ENCODE assay signal across 11 mouse cellular contexts in genomic region chr7:105685541-105686197, GRCm38 (mm10). TPM values are rescaled to one million over a fixed set of nuclear protein-coding genes. Genes with fewer than 3 reads are reported as not detected.
A peak's percentile ranks its signal among the peaks of the same experiment; 100 is the strongest.
DNase-seq lines count a peak whose midpoint lies in the region; ATAC-seq lines count a peak whose summit lies in the region.
"Had no signal": no experiment of that assay in that cellular context is flagged by ENCODE, and none has a peak within 500 bp of the region (broad histone marks: within the 10 kb centered on the region; RNA-seq: fewer than 3 reads in every experiment).

No protein-coding gene starts in this region.

- no peaks in the 10 kb centered on the region for H3K9me3 ChIP-seq in forebrain, embryonic 11.5 days (ENCODE audit: control insufficient read depth, low read length)
- H3K9me3 ChIP-seq in forebrain, embryonic 14.5 days (replicated peaks; ENCODE audit: control insufficient read depth, low read length): no peaks in the 10 kb centered on the region
- H3K9me3 ChIP-seq in neural tube, embryonic 11.5 days (ENCODE audit: control insufficient read depth, low read length): no peaks in the 10 kb centered on the region
- no peaks in the 10 kb centered on the region for H3K9me3 ChIP-seq in limb, embryonic 11.5 days (ENCODE audit: control insufficient read depth, low read length)
- H3K9me3 ChIP-seq: liver, embryonic 15.5 days had no signal

- peak overlapping the region; percentile 24; the same call in 1 of the 2 replicates for H3K4me2 ChIP-seq in forebrain, embryonic 11.5 days (ENCODE audit: low read depth, low read length, severe bottlenecking)
- H3K4me2 ChIP-seq in forebrain, embryonic 14.5 days (ENCODE audit: low read length): no peak overlapping the region
- H3K4me2 ChIP-seq in neural tube, embryonic 11.5 days (ENCODE audit: low read depth): 0 out of 2 replicates have a peak overlapping the region, but pooled peaks have one; percentile 18
- no peak overlapping the region for H3K4me2 ChIP-seq in limb, embryonic 11.5 days (ENCODE audit: low read depth, severe bottlenecking)
- H3K4me2 ChIP-seq: liver, embryonic 15.5 days had no signal

- ATAC-seq in forebrain, embryonic 11.5 days (replicated peaks; ENCODE audit: low FRiP score): 0 out of 2 replicates have a peak, but pooled peaks have one; percentile 56
- ATAC-seq in forebrain, embryonic 14.5 days: no peak
- ATAC-seq in neural tube, embryonic 11.5 days (ENCODE audit: insufficient read depth, low FRiP score, low TSS enrichment): no peak
- no peak; the same call in 1 of the 2 replicates for ATAC-seq in limb, embryonic 11.5 days (ENCODE audit: insufficient number of reproducible peaks, low FRiP score, low TSS enrichment, low read depth)

- no peak for DNase-seq in forebrain, embryonic 11.5 days (ENCODE audit: low spot score)
- DNase-seq in forebrain, embryonic 14.5 days (ENCODE audit: low spot score): no peak
- peak; percentile 17 for DNase-seq in neural tube, embryonic 11.5 days (ENCODE audit: low spot score)
- no peak for DNase-seq in neural tube, embryonic 10.5 days (ENCODE audit: extremely low spot score, low spot score)
- DNase-seq in limb, embryonic 11.5 days (ENCODE audit: low spot score): peak; percentile 24
- peak; percentile 21 for DNase-seq in retina, postnatal 1 day
- no peak for DNase-seq in right cerebral cortex, postnatal 4 days
- DNase-seq in MN1 (ENCODE audit: low spot score): no peak
- DNase-seq: cerebellum, adult 11 months; kidney, postnatal 25 days had no signal

- H3K36me3 ChIP-seq in forebrain, embryonic 11.5 days (ENCODE audit: control insufficient read depth, insufficient read depth, low read length): no peaks in the 10 kb centered on the region
- H3K36me3 ChIP-seq in forebrain, embryonic 14.5 days (ENCODE audit: control insufficient read depth, insufficient read depth, low read length): no peaks in the 10 kb centered on the region
- no peaks in the 10 kb centered on the region for H3K36me3 ChIP-seq in neural tube, embryonic 11.5 days (ENCODE audit: control insufficient read depth, insufficient read depth, low read length)
- no peaks in the 10 kb centered on the region for H3K36me3 ChIP-seq in limb, embryonic 11.5 days (ENCODE audit: control insufficient read depth, insufficient read depth, low read length)
- H3K36me3 ChIP-seq: liver, embryonic 15.5 days had no signal

- H3K4me3 ChIP-seq in forebrain, embryonic 11.5 days (ENCODE audit: low read depth, low read length): no peak overlapping the region
- no peak overlapping the region for H3K4me3 ChIP-seq in forebrain, embryonic 14.5 days (ENCODE audit: low read depth, low read length)
- no peak overlapping the region for H3K4me3 ChIP-seq in neural tube, embryonic 11.5 days (ENCODE audit: low read depth, low read length)
- no peak overlapping the region for H3K4me3 ChIP-seq in limb, embryonic 11.5 days (ENCODE audit: low read depth, low read length)
- H3K4me3 ChIP-seq: liver, embryonic 15.5 days had no signal

- H3K27ac ChIP-seq in forebrain, embryonic 11.5 days (ENCODE audit: low read depth, low read length): no peak overlapping the region
- no peak overlapping the region for H3K27ac ChIP-seq in forebrain, embryonic 14.5 days (ENCODE audit: low read depth, low read length)
- H3K27ac ChIP-seq in neural tube, embryonic 11.5 days (ENCODE audit: low read depth, low read length): no peak overlapping the region
- no peak overlapping the region for H3K27ac ChIP-seq in limb, embryonic 11.5 days (replicated peaks; ENCODE audit: low read depth, low read length)
- H3K27ac ChIP-seq: liver, embryonic 15.5 days had no signal

- no peaks in the 10 kb centered on the region; the same call in 1 of the 2 replicates for H3K4me1 ChIP-seq in forebrain, embryonic 11.5 days (replicated peaks; ENCODE audit: control insufficient read depth, insufficient read depth, low read length)
- H3K4me1 ChIP-seq in forebrain, embryonic 14.5 days (ENCODE audit: control insufficient read depth, insufficient read depth, low read length): no peaks in the 10 kb centered on the region
- H3K4me1 ChIP-seq in neural tube, embryonic 11.5 days (ENCODE audit: control insufficient read depth, insufficient read depth, low read length): no peaks in the 10 kb centered on the region
- no peaks in the 10 kb centered on the region for H3K4me1 ChIP-seq in limb, embryonic 11.5 days (ENCODE audit: control insufficient read depth, insufficient read depth, low read length)
- H3K4me1 ChIP-seq: liver, embryonic 15.5 days had no signal

- WGBS in forebrain, embryonic 11.5 days: 11% methylated on average over 13 of the region's 13 CpGs
- WGBS in forebrain, embryonic 14.5 days: 8% methylated on average over 13 of the region's 13 CpGs
- WGBS in neural tube, embryonic 11.5 days: 15% methylated on average over 13 of the region's 13 CpGs
- 15% methylated on average over 13 of the region's 13 CpGs for WGBS in limb, embryonic 11.5 days

- no peak overlapping the region for H3K9ac ChIP-seq in forebrain, embryonic 11.5 days (ENCODE audit: low read length)
- H3K9ac ChIP-seq in forebrain, embryonic 14.5 days (ENCODE audit: low read length): no peak overlapping the region
- H3K9ac ChIP-seq in neural tube, embryonic 11.5 days (ENCODE audit: low read length): 0 out of 2 replicates have a peak overlapping the region, but pooled peaks have one; percentile 2
- no peak overlapping the region for H3K9ac ChIP-seq in limb, embryonic 11.5 days (ENCODE audit: low read length)
- H3K9ac ChIP-seq: liver, embryonic 15.5 days had no signal

- no peaks in the 10 kb centered on the region for H3K27me3 ChIP-seq in forebrain, embryonic 11.5 days (ENCODE audit: control insufficient read depth, insufficient read depth, low read length)
- H3K27me3 ChIP-seq in forebrain, embryonic 14.5 days (replicated peaks; ENCODE audit: control insufficient read depth, insufficient read depth, low read length): no peaks in the 10 kb centered on the region
- no peaks in the 10 kb centered on the region for H3K27me3 ChIP-seq in neural tube, embryonic 11.5 days (ENCODE audit: control insufficient read depth, insufficient read depth, low read length)
- no peaks in the 10 kb centered on the region for H3K27me3 ChIP-seq in limb, embryonic 11.5 days (ENCODE audit: control insufficient read depth, insufficient read depth, low read length)
- H3K27me3 ChIP-seq: liver, embryonic 15.5 days had no signal

RNA-seq across cellular contexts. Expression of gene Dnhd1, which starts 35.0 kb away (rescaled TPM):
- 0.39 and 0.79 TPM in 2 replicates for polyA plus RNA-seq in forebrain, embryonic 11.5 days (2014; fragmentation: Nextera tagmentation; extraction: Ambion mirVana)
- 0.96 and 1.1 TPM in 2 replicates for polyA plus RNA-seq in forebrain, embryonic 14.5 days (2014; fragmentation: Nextera tagmentation; extraction: Ambion mirVana)
- 0.50 and 2.0 TPM in 2 replicates for polyA plus RNA-seq in neural tube, embryonic 11.5 days (2014; fragmentation: Nextera tagmentation; extraction: Ambion mirVana)
- 0.62 and 1.2 TPM in 2 replicates for polyA plus RNA-seq in limb, embryonic 11.5 days (2014; fragmentation: Nextera tagmentation; extraction: Ambion mirVana)

RNA-seq across cellular contexts. Expression of gene Gm45799, which starts 45.3 kb away (rescaled TPM):
- polyA plus RNA-seq in forebrain, embryonic 11.5 days (2014; fragmentation: Nextera tagmentation; extraction: Ambion mirVana): 11.8 and 14.2 TPM in 2 replicates
- polyA plus RNA-seq in forebrain, embryonic 14.5 days (2014; fragmentation: Nextera tagmentation; extraction: Ambion mirVana): 17.4 and 25.0 TPM in 2 replicates
- polyA plus RNA-seq in neural tube, embryonic 11.5 days (2014; fragmentation: Nextera tagmentation; extraction: Ambion mirVana): 5.6 and 18.3 TPM in 2 replicates
- 15.1 and 16.0 TPM in 2 replicates for polyA plus RNA-seq in limb, embryonic 11.5 days (2014; fragmentation: Nextera tagmentation; extraction: Ambion mirVana)

RNA-seq across cellular contexts. Expression of gene Arfip2, which starts 45.5 kb away (rescaled TPM):
- 78.2 and 90.2 TPM in 2 replicates for polyA plus RNA-seq in forebrain, embryonic 11.5 days (2014; fragmentation: Nextera tagmentation; extraction: Ambion mirVana)
- polyA plus RNA-seq in forebrain, embryonic 14.5 days (2014; fragmentation: Nextera tagmentation; extraction: Ambion mirVana): 92.9 and 97.6 TPM in 2 replicates
- polyA plus RNA-seq in neural tube, embryonic 11.5 days (2014; fragmentation: Nextera tagmentation; extraction: Ambion mirVana): 75.7 and 82.7 TPM in 2 replicates
- 72.6 and 80.0 TPM in 2 replicates for polyA plus RNA-seq in limb, embryonic 11.5 days (2014; fragmentation: Nextera tagmentation; extraction: Ambion mirVana)

RNA-seq across cellular contexts. Expression of gene Timm10b, which starts 45.8 kb away (rescaled TPM):
- polyA plus RNA-seq in forebrain, embryonic 11.5 days (2014; fragmentation: Nextera tagmentation; extraction: Ambion mirVana): 148 and 151 TPM in 2 replicates
- polyA plus RNA-seq in forebrain, embryonic 14.5 days (2014; fragmentation: Nextera tagmentation; extraction: Ambion mirVana): 137 and 144 TPM in 2 replicates
- 151 and 157 TPM in 2 replicates for polyA plus RNA-seq in neural tube, embryonic 11.5 days (2014; fragmentation: Nextera tagmentation; extraction: Ambion mirVana)
- 160 and 166 TPM in 2 replicates for polyA plus RNA-seq in limb, embryonic 11.5 days (2014; fragmentation: Nextera tagmentation; extraction: Ambion mirVana)

RNA-seq across cellular contexts. Expression of gene Ilk, which starts 50.7 kb away (rescaled TPM):
- polyA plus RNA-seq in forebrain, embryonic 11.5 days (2014; fragmentation: Nextera tagmentation; extraction: Ambion mirVana): 221 and 242 TPM in 2 replicates
- 207 and 214 TPM in 2 replicates for polyA plus RNA-seq in forebrain, embryonic 14.5 days (2014; fragmentation: Nextera tagmentation; extraction: Ambion mirVana)
- polyA plus RNA-seq in neural tube, embryonic 11.5 days (2014; fragmentation: Nextera tagmentation; extraction: Ambion mirVana): 252 and 270 TPM in 2 replicates
- 224 and 237 TPM in 2 replicates for polyA plus RNA-seq in limb, embryonic 11.5 days (2014; fragmentation: Nextera tagmentation; extraction: Ambion mirVana)

Comparison
In these comparisons a context has a peak if more than half of its experiments do, and no peak if none do; other contexts are left out.
1. DNase-seq: peak in neural tube, embryonic 11.5 days (single experiment), limb, embryonic 11.5 days (single experiment) and retina, postnatal 1 day (single experiment); none in forebrain, embryonic 11.5 days (single experiment), forebrain, embryonic 14.5 days (single experiment), neural tube, embryonic 10.5 days (single experiment), right cerebral cortex, postnatal 4 days (single experiment) and MN1 (single experiment).
2. H3K4me2 ChIP-seq: peak in forebrain, embryonic 11.5 days (single experiment) and neural tube, embryonic 11.5 days (single experiment); none in forebrain, embryonic 14.5 days (single experiment) and limb, embryonic 11.5 days (single experiment).